Mouse (Mus musculus): Measurements from ENCODE around the gene Csnk2b.

Csnk2b gene

DNA sequence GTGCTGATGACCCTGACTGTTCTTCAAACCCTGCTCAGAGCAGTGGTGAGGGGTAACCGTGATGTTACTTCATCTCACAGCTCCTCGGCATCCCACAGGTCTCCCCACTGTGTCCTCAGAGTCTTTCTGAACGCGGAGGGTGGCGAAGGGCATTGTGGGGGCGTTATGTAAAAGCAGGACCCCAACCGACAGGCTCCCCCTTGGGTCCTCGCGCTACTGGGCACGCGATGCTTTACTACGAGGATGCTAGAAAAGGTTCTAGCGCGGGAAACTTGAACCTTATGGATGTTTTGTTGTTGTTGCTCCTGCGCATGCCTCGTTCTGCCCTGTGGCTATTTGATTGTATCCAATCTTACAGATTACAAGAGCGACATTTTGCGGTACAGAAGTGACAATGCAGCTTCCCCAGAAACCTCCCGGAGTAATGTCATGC is at the start of gene Csnk2b:
Gene Csnk2b, minus strand, starts transcription at position 183 of the 433 bp plus-strand sequence.
- DNase-seq: peak; percentile 74 to 80

- DNase-seq: peak in 1 of 2 experiments; percentile 58
These were observed 46.8 kb upstream of the Csnk2b start for GRCm38 (mm10) chr17:35168541-35169207.

DNA sequence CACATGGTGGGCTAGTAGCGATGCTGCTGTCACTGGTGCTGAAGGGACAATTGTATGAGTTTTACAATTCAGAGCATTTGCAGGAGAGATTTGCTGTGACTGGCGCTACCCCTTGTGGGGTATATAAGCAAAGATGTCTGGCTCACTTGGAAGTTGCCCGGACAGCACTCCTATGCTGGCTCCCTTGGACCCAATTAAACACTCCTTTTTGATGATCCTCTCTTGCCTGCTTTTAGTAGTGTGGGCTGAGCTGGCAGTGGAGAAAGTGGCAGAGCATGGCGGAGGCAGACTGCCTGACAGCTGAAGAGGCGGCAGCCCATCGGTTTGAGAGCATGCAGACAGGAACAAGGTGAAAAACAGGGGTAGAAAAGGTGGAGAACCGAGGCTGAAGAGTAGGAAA is 45.9 kb upstream of the Csnk2b start:
- DNase-seq: no peak

- peak; percentile 73 to 79 for DNase-seq
These were observed 44.6 kb upstream of the Csnk2b start for GRCm38 (mm10) chr17:35166352-35167035.

DNA sequence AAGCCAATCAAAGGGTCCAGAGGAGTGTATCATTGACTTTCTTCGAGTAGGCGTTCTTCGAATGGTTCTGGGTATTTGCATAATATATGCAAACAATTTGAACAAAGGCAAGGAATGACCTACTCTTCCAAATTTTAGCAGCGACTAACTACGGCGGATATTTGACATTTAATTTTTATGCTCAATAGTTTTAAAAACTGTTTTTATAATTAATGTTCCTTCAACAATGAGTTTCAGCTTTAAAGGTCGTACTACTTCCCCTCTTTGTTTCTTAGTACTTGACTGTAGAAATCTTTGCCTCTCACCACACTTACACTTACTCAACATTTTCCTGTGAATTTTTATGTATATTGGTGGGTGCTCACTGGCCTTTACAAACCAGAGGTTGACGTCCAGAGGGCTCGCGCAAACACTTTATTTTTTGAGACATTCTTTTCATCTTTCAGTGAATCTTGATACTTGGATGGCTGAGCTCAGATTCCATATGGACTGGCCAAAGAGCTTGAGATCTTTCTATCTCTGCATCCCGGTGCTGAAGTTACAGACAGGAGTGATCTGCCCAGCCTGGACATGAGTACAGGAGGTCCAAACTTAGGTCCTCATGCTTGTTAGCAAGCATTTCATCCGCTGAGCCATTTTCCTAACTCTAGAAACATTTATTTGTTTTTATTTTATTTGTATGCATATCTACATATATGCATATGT is 43.8 kb upstream of the Csnk2b start:
- no peak for DNase-seq

DNA sequence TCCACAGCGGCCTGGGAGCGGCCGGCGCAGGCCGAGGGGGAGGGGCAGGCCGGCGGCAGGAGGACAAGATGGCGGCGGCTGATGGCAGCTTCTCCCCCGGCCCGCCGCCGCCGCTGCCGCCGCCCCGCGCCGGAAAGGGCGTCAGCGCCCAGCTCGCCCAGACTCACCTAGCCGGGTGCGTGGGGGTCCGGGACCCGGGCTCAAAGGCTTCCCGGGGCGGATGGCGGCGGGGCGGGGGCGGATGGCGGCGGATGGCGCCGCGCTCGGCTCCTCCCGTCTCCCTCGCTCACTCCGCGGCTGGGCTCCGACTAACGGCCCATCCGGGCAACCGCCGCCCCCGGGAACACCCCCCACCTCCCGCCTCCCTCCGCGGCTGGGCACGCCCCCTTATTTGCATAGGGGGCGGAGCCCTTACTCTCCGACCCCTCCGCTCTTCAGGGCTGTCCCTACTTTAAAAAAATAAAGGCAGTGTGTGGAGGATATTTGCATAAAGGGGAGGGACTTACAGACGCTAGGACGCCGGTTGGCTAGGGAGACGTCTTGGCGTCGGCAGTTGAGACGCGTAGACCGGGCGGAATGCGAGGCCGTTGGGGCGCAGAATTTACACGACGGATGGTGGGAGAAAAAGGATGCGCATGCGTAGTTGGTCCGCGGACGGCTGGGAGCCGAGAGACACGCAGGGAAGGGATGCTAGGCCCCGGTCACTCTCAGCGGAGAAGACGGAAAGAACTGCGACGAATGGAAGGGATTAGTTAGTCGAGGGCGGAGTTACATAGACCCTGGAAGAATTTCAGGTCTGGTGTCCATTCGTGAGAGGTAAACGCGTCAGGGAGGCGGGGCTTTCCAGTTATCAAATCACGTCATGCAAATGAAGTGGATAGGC is 43.0 kb upstream of the Csnk2b start, which contains the start of gene Prrc2a:
Gene Prrc2a, minus strand, starts transcription at position 330 of the 883 bp plus-strand sequence.
- DNase-seq: peak; percentile 98 to 99

DNA sequence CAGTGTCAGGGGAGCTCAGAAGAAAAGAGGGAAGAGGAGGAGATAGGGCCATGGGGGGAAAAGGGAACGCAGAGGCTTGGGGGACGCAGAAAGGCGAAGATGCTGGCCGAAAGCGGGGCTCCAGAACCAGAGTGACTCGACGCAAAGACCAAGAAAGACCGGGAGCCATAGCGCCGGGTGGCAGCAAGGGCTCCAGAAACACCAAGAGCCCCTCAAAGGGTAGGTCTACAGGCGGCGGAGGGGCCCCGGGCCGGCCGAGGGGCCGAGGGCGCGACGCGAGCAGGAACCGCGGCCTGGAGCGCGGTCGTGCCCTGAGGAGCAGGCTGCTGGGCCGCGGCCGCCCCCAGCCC is 42.3 kb upstream of the Csnk2b start:
- no peak for DNase-seq

GRCm38 (mm10) chr17:35163326-35164081 is 41.7 kb upstream of the Csnk2b start:
- DNase-seq: peak in 1 of 2 experiments; percentile 33

- peak; percentile 50 to 59 for DNase-seq
These were observed 40.9 kb upstream of the Csnk2b start for GRCm38 (mm10) chr17:35162730-35163129.

GRCm38 (mm10) chr17:35162121-35162520 is 40.3 kb upstream of the Csnk2b start:
- DNase-seq: peak in 1 of 2 experiments; percentile 5

DNA sequence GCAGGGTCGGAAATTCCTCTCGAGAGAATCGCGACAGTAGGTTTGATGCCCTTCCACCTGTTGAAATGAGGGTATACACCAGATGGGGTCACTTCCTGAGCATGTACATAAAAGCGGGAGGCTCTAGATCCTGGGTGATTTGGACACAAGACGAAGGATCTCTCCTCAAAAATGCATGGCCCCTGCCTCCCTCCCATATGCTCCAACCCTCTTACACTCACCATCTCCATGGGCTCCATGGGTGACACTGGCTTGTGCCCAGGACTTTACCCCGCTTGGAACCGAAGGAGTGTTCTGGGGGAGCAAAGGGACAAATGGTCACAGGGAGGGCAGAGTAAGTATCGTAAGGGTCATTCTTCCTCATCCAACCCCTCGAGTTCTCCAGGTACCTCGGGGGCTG is 39.6 kb upstream of the Csnk2b start:
- no peak for DNase-seq

DNA sequence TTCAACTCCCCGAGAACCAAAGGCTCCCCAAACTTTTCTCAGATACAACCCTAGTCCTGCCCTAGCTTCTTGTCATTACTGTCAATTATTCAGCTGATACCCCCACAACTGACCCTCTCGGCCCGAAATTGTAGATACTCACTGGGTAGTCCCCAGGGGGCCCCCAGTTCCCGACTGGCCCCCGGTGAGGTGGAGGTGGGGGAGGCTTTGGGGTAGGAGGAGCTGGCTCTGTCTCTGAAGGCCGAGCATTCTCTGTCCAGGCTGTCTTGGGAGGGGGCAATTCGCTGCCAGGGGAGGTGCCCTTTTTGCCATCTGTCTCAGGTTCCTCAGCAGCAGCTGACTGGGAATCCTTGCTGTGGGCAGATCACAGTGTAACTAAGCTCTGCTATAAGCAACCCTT is 37.8 kb upstream of the Csnk2b start:
- DNase-seq: no peak

GRCm38 (mm10) chr17:35158850-35159593 is 37.2 kb upstream of the Csnk2b start:
- DNase-seq: no peak

DNA sequence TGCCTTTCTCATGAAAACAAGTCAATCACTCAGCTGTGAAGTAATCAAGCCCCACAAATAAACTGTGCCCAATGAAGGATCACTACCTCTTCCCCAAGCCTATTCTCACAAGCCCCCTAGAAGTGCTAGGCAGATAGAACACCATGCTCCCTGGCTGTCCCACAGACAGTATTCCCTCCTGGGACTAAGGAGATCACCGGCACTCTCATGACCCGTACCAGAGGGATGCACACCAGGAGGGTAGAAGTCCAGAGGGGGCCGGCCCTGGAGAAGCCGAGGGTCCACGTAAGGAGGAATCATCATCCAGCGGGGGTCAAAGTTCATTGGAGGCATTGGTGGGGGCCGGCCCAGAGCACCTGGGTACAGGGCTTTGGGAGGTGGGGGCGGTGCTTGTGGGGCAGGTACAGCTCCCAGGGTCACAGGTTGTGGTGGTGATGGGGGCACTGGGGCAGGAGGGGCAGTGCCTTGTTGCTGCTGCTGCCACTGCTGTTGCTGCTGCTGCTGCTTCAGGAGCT is 35.9 kb upstream of the Csnk2b start:
- DNase-seq: peak in 1 of 2 experiments; percentile 37

GRCm38 (mm10) chr17:35157254-35157653 is 35.4 kb upstream of the Csnk2b start:
- DNase-seq: no peak

DNA sequence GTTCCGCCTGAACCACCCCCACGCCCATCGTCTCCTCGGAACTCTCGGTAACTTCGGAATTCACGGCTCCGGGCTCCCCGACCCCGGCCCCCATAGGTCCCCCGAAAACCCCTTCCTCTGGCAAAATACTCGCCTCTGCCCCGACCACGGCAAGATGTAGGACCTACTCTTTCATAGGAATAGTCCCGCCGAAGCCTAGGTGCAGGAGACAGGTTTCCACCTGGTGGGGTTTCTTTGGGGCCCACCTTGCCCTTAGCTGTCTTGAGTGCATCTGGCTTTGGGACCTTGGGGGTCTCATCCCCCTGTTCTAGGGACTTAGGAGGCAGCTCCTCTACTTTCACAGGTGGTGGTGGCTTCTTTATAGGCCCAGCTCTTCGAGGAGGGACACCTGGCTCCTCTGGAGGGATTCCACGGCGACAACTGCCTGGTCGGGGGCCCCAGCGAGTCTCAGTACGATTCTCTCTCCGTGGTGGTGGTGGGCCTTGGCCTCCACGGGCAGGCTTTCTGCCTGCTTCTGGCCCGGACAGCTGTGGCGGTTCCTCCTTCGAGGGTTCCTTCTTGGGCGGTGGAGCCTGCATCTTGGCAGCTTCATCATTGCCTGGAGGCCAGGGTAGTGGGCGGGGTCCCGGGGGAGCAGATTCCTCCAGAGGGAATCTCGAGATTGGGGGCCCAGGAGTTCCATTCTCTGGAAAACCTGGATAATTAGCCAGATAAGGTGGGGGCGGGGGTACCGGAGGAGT is 34.8 kb upstream of the Csnk2b start:
- DNase-seq: no peak

DNA sequence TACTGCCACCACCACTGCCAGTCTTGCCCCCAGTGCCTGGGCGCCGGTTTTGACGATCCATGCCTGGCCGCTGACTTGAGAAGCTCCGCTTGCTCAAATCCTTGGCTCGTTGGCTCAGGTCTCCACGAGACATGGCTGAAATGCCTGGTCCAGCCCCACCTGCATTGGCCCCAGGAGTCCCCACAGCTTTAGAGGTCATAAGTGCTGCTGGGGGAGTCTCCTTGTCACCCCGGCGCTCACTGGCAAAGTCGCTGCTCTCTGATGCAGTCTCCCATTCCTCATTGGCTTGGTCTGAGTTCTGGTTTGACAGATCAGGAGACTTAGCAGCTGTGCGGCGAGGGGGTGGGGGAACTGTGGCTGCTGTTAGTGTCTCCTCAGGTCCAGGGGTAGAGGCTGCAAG is 33.6 kb upstream of the Csnk2b start:
- DNase-seq: no peak

- no peak for DNase-seq
These were observed 32.8 kb upstream of the Csnk2b start for GRCm38 (mm10) chr17:35154616-35155015.

GRCm38 (mm10) chr17:35153931-35154330 is 32.1 kb upstream of the Csnk2b start:
- no peak for DNase-seq

- no peak for DNase-seq
These were observed 31.2 kb upstream of the Csnk2b start for GRCm38 (mm10) chr17:35153077-35153476.
